Mouse (Mus musculus) kidney, postnatal 10 days (tissue): ENCODE measurements around the gene Zfp628.

Experiments
- DNase-seq: peaks from one replicate; pipeline ENCODE4 v3.0.0; 2021; ENCODE audit warnings: mixed read lengths

The Zfp628 gene

GRCm38 (mm10) chr7:4943223-4943815 lies 28.3 kb downstream of the Zfp628 start:
- peak; percentile 95 for DNase-seq

- DNase-seq = no peak
Observed at GRCm38 (mm10) chr7:4947855-4948254, 32.8 kb downstream of the Zfp628 start.

GRCm38 (mm10) chr7:4948386-4948785 lies 33.4 kb downstream of the Zfp628 start:
- DNase-seq = no peak

GRCm38 (mm10) chr7:4950561-4951342 lies 35.7 kb downstream of the Zfp628 start:
- DNase-seq = no peak

GRCm38 (mm10) chr7:4953815-4954445 lies 38.9 kb downstream of the Zfp628 start:
- DNase-seq = no peak

- no peak for DNase-seq
Observed at GRCm38 (mm10) chr7:4957361-4957760, 42.3 kb downstream of the Zfp628 start.

GRCm38 (mm10) chr7:4963527-4963926 lies 48.5 kb downstream of the Zfp628 start:
- DNase-seq = no peak

GRCm38 (mm10) chr7:4964272-4964671 lies 49.3 kb downstream of the Zfp628 start, which contains the start of gene Sbk2:
Sbk2 (minus strand) TSS chr7:4964406.
- DNase-seq = peak; percentile 90

GRCm38 (mm10) chr7:4964988-4965387 lies 50.0 kb downstream of the Zfp628 start:
- no peak for DNase-seq

GRCm38 (mm10) chr7:4971068-4971467 lies 56.1 kb downstream of the Zfp628 start, which contains the start of gene Sbk3:
Sbk3 (minus strand) TSS chr7:4971168.
- DNase-seq = no peak
